Mouse (Mus musculus): ENCODE data around the gene Rbm18. TPM values are rescaled to one million over a fixed set of nuclear protein-coding genes. Genes with fewer than 3 reads are reported as not detected.
"Not testable (repeated sequence)": the region's sequence is repeated elsewhere in the genome, so short reads cannot be mapped to it uniquely, and the experiment has no call there.

Rbm18 gene
- polyA plus RNA-seq, 1 experiment from 2014 or later: 88.5 TPM

DNA sequence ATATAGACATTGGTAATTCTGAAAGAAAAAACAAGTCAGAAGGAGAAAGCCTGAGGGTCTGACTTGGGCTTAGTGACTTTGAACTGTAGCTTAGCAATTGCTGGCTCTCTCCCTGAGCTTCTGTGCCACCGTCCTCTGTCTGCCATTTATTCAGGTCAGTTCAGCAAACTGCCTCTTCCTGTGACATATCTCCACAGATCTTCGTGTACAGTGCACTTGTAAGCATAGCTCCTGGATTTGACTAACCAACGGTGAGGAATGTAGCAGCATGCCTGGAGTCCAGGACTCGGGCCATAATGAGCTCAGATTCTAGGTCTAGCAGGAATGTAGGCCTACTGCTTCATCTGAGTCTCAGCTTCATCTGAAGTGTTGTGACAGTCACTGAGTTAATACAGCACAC lies 32.6 kb upstream of the Rbm18 start:
- Histone ChIP-seq H3K27me3 (ENCODE audit: control insufficient read depth, insufficient read depth, low read length) (no peaks in the 10 kb centered on the region), H3K36me3 (ENCODE audit: control insufficient read depth, insufficient read depth, low read length) (no peaks in the 10 kb centered on the region), H3K4me1 (ENCODE audit: control insufficient read depth, insufficient read depth, low read length) (no peaks in the 10 kb centered on the region), H3K4me3 (ENCODE audit: low read depth, low read length) (no peak overlapping the region), H3K9me3 (ENCODE audit: control insufficient read depth, low read length) (no peaks in the 10 kb centered on the region), H3K4me2 (ENCODE audit: low read depth, severe bottlenecking) (no peak overlapping the region), H3K27ac (replicated peaks; ENCODE audit: low read depth, low read length) (no peak overlapping the region), H3K9ac (ENCODE audit: low read length) (no peak overlapping the region)
- 85% methylated on average over 4 of the region's 4 CpGs for WGBS
- ATAC-seq (ENCODE audit: insufficient number of reproducible peaks, low FRiP score, low TSS enrichment, low read depth): no peak
- DNase-seq (ENCODE audit: low spot score): no peak

DNA sequence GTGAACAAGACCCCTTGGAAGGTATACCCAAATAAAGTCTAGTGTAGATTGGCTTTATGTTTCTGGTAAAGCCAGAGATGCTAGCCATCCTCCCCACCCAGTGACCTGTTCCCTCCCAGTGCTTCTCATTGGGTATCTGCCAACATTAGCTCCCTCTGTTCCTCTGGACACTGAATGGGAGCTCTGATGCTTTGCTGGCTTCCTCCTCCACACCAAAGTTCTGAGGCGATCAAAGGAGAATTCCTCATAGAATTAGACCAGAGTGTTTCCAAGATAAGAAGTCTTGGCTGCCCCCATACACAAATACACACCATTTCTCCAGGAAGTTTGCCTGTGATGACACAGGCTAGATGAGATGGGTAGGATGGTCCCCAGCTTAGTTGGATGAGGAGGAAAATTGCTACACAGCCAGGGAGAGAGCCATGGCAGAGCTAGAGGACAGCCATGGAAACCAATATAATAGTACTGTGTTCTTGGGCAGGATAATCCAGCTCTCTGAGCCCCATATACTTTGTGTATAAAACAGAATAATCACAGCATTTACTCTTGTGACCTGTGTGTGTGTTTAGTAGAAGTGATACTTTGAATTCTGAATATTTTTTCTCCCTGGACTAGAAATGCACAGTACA lies 31.5 kb upstream of the Rbm18 start:
- ATAC-seq (ENCODE audit: insufficient number of reproducible peaks, low FRiP score, low TSS enrichment, low read depth): no peak
- Histone ChIP-seq H3K9me3 (ENCODE audit: control insufficient read depth, low read length) (no peaks in the 10 kb centered on the region), H3K4me3 (ENCODE audit: low read depth, low read length) (no peak overlapping the region), H3K9ac (ENCODE audit: low read length) (no peak overlapping the region), H3K4me2 (ENCODE audit: low read depth, severe bottlenecking) (no peak overlapping the region), H3K4me1 (ENCODE audit: control insufficient read depth, insufficient read depth, low read length) (no peaks in the 10 kb centered on the region), H3K27ac (replicated peaks; ENCODE audit: low read depth, low read length) (no peak overlapping the region), H3K36me3 (ENCODE audit: control insufficient read depth, insufficient read depth, low read length) (no peaks in the 10 kb centered on the region), H3K27me3 (ENCODE audit: control insufficient read depth, insufficient read depth, low read length) (no peaks in the 10 kb centered on the region)
- 87% methylated on average over 1 of the region's 1 CpGs for WGBS
- no peak for DNase-seq (ENCODE audit: low spot score)

DNA sequence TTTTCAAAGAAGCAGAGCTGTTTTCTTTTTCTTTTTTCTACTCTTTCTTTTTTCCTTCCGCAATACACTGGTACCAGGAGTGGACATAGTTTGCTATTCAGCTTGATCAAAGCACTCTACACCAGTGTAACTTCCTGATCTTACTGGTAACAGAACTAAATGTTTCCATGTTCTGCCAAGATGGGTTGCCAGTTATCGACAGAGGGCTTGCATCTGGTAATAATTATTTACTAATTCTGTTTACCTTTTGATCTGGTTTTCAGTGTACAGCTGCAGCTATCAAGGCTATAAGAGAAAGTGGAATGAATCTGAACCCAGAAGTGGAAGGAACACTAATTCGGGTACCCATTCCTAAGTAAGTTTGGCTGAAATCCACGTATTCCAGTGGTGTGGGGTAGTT lies 22.8 kb upstream of the Rbm18 start:
- ATAC-seq (ENCODE audit: insufficient number of reproducible peaks, low FRiP score, low TSS enrichment, low read depth) (no peak), DNase-seq (ENCODE audit: low spot score) (no peak)
- H3K4me2 ChIP-seq (ENCODE audit: low read depth, severe bottlenecking): no peak overlapping the region
- 35% methylated on average over 4 of the region's 4 CpGs for WGBS
- no peak overlapping the region for H3K9ac ChIP-seq (ENCODE audit: low read length)
- H3K36me3 ChIP-seq (ENCODE audit: control insufficient read depth, insufficient read depth, low read length): no peaks in the 10 kb centered on the region
- H3K9me3 ChIP-seq (ENCODE audit: control insufficient read depth, low read length): no peaks in the 10 kb centered on the region
- H3K4me1 ChIP-seq (ENCODE audit: control insufficient read depth, insufficient read depth, low read length): no peaks in the 10 kb centered on the region
- no peak overlapping the region for H3K27ac ChIP-seq (replicated peaks; ENCODE audit: low read depth, low read length)
- no peaks in the 10 kb centered on the region for H3K27me3 ChIP-seq (ENCODE audit: control insufficient read depth, insufficient read depth, low read length)
- H3K4me3 ChIP-seq (ENCODE audit: low read depth, low read length): no peak overlapping the region

DNA sequence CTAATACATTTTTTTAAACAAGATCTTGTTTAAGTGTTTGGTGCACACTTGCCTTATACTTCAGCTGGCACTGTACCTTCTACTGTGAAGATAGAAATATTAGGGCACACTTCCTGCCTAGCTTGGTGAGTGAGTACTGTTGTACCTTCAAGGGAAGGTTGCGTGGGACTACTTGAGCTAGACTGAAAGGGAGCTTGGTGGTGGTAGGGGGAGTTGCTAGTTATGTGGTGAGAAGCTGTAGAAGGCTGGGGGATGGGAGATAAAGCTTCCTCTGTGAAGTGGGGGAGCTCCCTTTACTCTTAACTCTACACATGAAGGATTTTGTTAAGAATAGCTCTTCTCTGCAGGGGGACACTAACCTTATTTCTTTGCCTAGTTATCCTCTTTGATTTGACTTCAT lies 20.9 kb upstream of the Rbm18 start:
- H3K27me3 ChIP-seq (ENCODE audit: control insufficient read depth, insufficient read depth, low read length): no peaks in the 10 kb centered on the region
- H3K4me3 ChIP-seq (ENCODE audit: low read depth, low read length): no peak overlapping the region
- H3K9me3 ChIP-seq (ENCODE audit: control insufficient read depth, low read length): no peaks in the 10 kb centered on the region
- no peaks in the 10 kb centered on the region for H3K4me1 ChIP-seq (ENCODE audit: control insufficient read depth, insufficient read depth, low read length)
- H3K27ac ChIP-seq (replicated peaks; ENCODE audit: low read depth, low read length): no peak overlapping the region
- DNase-seq (ENCODE audit: low spot score) (no peak), ATAC-seq (ENCODE audit: insufficient number of reproducible peaks, low FRiP score, low TSS enrichment, low read depth) (no peak)
- H3K4me2 ChIP-seq (ENCODE audit: low read depth, severe bottlenecking): no peak overlapping the region
- H3K9ac ChIP-seq (ENCODE audit: low read length): no peak overlapping the region
- no peaks in the 10 kb centered on the region for H3K36me3 ChIP-seq (ENCODE audit: control insufficient read depth, insufficient read depth, low read length)
- 94% methylated on average over 1 of the region's 1 CpGs for WGBS

DNA sequence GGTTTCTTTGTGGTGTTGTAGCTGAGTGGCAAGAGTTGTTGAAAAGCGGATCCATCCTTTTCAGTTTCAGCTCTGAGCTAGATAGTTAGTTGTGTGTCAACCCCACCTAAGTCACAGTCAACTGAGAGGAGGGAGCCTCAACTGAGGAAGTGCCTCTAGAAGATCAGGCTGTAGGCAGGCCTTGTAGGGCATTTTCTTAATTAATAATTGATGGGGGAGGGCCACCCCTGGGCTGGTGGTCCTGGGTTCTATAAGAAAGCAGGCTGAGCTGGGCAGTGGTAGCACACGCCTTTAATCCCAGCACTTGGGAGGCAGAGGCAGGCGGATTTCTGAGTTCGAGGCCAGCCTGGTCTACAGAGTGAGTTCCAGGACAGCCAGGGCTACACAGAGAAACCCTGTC lies 15.8 kb upstream of the Rbm18 start:
- 95% methylated on average over 4 of the region's 4 CpGs for WGBS
- not testable (repeated sequence) for ATAC-seq (ENCODE audit: insufficient number of reproducible peaks, low FRiP score, low TSS enrichment, low read depth); H3K9me3 ChIP-seq (ENCODE audit: control insufficient read depth, low read length)

DNA sequence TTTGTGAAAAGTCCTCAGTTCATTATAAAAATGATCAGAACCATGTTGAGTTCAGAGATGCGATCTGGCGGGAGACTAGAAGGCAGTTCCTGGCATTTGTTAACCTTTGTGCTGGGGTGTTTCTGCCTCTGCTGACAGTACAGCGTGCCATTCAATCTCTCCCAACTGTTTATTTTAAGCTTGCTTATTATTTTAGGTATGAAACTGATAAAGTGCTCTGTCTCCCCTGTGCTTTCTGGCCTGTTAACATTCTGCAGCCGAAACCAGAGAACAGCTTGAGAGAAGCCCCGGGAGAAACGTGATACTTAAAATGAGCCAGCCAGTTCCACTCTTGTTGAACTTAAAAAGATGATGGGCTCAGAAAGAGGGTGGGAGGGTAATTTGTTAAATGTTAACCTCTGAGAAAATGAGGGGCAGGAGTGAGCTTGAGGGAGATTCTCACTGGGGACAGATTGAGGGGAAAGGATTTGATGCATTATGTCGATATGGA lies 12.3 kb upstream of the Rbm18 start:
- WGBS: 70% methylated on average over 7 of the region's 7 CpGs
- Histone ChIP-seq H3K4me1 (ENCODE audit: control insufficient read depth, insufficient read depth, low read length) (no peaks in the 10 kb centered on the region), H3K9me3 (ENCODE audit: control insufficient read depth, low read length) (no peaks in the 10 kb centered on the region), H3K36me3 (ENCODE audit: control insufficient read depth, insufficient read depth, low read length) (no peaks in the 10 kb centered on the region; the same call in 1 of the 2 replicates), H3K9ac (ENCODE audit: low read length) (no peak overlapping the region), H3K4me3 (ENCODE audit: low read depth, low read length) (no peak overlapping the region), H3K4me2 (ENCODE audit: low read depth, severe bottlenecking) (no peak overlapping the region), H3K27ac (replicated peaks; ENCODE audit: low read depth, low read length) (no peak overlapping the region), H3K27me3 (ENCODE audit: control insufficient read depth, insufficient read depth, low read length) (no peaks in the 10 kb centered on the region)
- ATAC-seq (ENCODE audit: insufficient number of reproducible peaks, low FRiP score, low TSS enrichment, low read depth) (no peak), DNase-seq (ENCODE audit: low spot score) (no peak)

More for the DNA sequence above, 15.8 kb upstream of the Rbm18 start:
- H3K27ac ChIP-seq (replicated peaks; ENCODE audit: low read depth, low read length); DNase-seq (ENCODE audit: low spot score); H3K4me1 ChIP-seq (ENCODE audit: control insufficient read depth, insufficient read depth, low read length); H3K4me3 ChIP-seq (ENCODE audit: low read depth, low read length); H3K36me3 ChIP-seq (ENCODE audit: control insufficient read depth, insufficient read depth, low read length); H3K4me2 ChIP-seq (ENCODE audit: low read depth, severe bottlenecking); H3K27me3 ChIP-seq (ENCODE audit: control insufficient read depth, insufficient read depth, low read length); H3K9ac ChIP-seq (ENCODE audit: low read length): not testable (repeated sequence)

DNA sequence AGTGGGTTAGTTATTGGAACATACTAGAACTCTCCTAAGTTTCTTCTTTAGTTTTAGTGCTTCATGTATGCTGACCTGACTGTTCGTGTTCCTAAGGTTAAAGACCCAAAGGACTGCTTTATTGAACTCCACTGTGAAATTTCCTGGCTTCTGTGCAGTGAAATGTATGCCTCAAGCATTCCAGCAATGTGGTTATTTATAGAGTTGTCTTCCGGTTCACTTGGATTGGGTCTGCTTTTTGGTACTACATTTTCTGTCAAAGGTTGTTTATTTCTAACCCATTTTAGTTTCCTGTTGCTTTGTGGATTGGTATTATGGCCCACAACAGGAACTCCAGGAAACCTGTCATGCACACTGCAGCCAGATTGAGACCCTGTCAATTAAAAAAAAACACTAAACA lies 2.5 kb upstream of the Rbm18 start:
- peaks cover 2% of the 10 kb centered on the region; the same call in 1 of the 2 replicates for H3K36me3 ChIP-seq (ENCODE audit: control insufficient read depth, insufficient read depth, low read length)
- H3K27ac ChIP-seq (replicated peaks; ENCODE audit: low read depth, low read length): no peak overlapping the region
- H3K9me3 ChIP-seq (ENCODE audit: control insufficient read depth, low read length): no peaks in the 10 kb centered on the region
- peaks cover 4% of the 10 kb centered on the region for H3K4me1 ChIP-seq (ENCODE audit: control insufficient read depth, insufficient read depth, low read length)
- H3K27me3 ChIP-seq (ENCODE audit: control insufficient read depth, insufficient read depth, low read length): no peaks in the 10 kb centered on the region
- no peak overlapping the region for H3K9ac ChIP-seq (ENCODE audit: low read length)
- DNase-seq (ENCODE audit: low spot score) (no peak), ATAC-seq (ENCODE audit: insufficient number of reproducible peaks, low FRiP score, low TSS enrichment, low read depth) (no peak)
- 82% methylated on average over 2 of the region's 2 CpGs for WGBS
- no peak overlapping the region for H3K4me2 ChIP-seq (ENCODE audit: low read depth, severe bottlenecking)
- no peak overlapping the region for H3K4me3 ChIP-seq (ENCODE audit: low read depth, low read length)

DNA sequence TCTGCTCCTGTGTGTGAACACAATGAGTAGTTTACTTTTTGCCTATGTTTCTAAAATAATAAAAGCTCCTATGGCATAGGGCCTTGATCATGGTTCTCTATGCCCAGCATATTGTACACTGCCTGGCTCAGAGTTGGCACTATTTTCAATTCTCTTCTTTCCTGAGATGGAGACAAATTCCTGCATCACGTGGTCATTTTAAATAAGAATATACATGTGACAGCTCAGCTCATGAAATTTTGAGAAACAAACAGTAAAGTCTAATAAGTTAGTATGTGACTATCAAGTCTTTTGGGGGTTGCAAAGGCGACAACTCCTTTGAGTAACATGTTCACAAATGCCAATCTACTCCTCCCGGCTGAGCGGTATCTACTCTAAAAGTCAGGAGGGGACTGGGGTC lies 686 bp downstream of the Rbm18 start:
- peak overlapping the region; percentile 51; the same call in 1 of the 2 replicates for H3K27ac ChIP-seq (replicated peaks; ENCODE audit: low read depth, low read length)
- H3K4me2 ChIP-seq (ENCODE audit: low read depth, severe bottlenecking): peak overlapping the region; percentile 71
- H3K9me3 ChIP-seq (ENCODE audit: control insufficient read depth, low read length): no peaks in the 10 kb centered on the region
- no peaks in the 10 kb centered on the region for H3K27me3 ChIP-seq (ENCODE audit: control insufficient read depth, insufficient read depth, low read length)
- peaks cover 4% of the 10 kb centered on the region for H3K4me1 ChIP-seq (ENCODE audit: control insufficient read depth, insufficient read depth, low read length)
- no peak for DNase-seq (ENCODE audit: low spot score)
- H3K4me3 ChIP-seq (ENCODE audit: low read depth, low read length): peak overlapping the region; percentile 79
- 2% methylated on average over 4 of the region's 4 CpGs for WGBS
- no peak for ATAC-seq (ENCODE audit: insufficient number of reproducible peaks, low FRiP score, low TSS enrichment, low read depth)
- H3K36me3 ChIP-seq (ENCODE audit: control insufficient read depth, insufficient read depth, low read length): peaks cover 6% of the 10 kb centered on the region
- H3K9ac ChIP-seq (ENCODE audit: low read length): peak overlapping the region; percentile 83

DNA sequence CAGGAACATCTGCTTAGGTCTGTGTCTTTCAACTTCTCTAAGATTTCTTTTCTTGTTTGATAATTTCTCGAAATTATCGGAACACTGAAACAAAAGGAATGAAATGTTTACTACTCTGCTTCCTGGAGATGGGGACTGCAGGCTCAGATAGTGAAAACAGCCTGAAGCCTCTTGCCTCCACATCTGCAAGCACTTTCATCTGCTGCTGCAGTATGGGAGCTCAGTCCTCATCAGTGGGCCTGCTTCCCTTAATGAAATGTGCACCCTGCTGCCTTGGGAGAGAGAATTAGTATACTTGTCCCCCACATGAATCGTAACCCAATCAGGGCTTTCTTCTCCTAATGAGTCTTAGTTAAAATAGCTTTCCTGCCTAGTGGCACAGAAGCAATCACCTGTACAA lies 7.5 kb downstream of the Rbm18 start:
- no peak overlapping the region for H3K4me2 ChIP-seq (ENCODE audit: low read depth, severe bottlenecking)
- H3K4me1 ChIP-seq (ENCODE audit: control insufficient read depth, insufficient read depth, low read length): no peaks in the 10 kb centered on the region
- no peaks in the 10 kb centered on the region for H3K9me3 ChIP-seq (ENCODE audit: control insufficient read depth, low read length)
- H3K27me3 ChIP-seq (ENCODE audit: control insufficient read depth, insufficient read depth, low read length): no peaks in the 10 kb centered on the region
- no peak overlapping the region for H3K9ac ChIP-seq (ENCODE audit: low read length)
- 67% methylated on average over 3 of the region's 3 CpGs for WGBS
- no peak overlapping the region for H3K4me3 ChIP-seq (ENCODE audit: low read depth, low read length)
- no peak for DNase-seq (ENCODE audit: low spot score)
- no peak overlapping the region for H3K27ac ChIP-seq (replicated peaks; ENCODE audit: low read depth, low read length)
- no peak for ATAC-seq (ENCODE audit: insufficient number of reproducible peaks, low FRiP score, low TSS enrichment, low read depth)
- H3K36me3 ChIP-seq (ENCODE audit: control insufficient read depth, insufficient read depth, low read length): peaks cover 14% of the 10 kb centered on the region

Measured in limb, embryonic 11.5 days (tissue).